Mouse (Mus musculus) layer of hippocampus, adult 8-10 months (tissue): ENCODE measurements around the gene Ldb3. TPM values are rescaled to one million over a fixed set of nuclear protein-coding genes. Genes with fewer than 3 reads are reported as not detected.

Experiments used
- DNase-seq, 2 experiments: peaks; one replicate each; pipeline ENCODE4 v3.0.0; 2022; ENCODE audit warnings: low spot score in 2 of 2
- total RNA-seq, 4 experiments: library from RNA; stranded (reverse); gene quantifications; 2 replicates each; pipeline ENCODE4 v1.2.4; 2022

Gene Ldb3
- total RNA-seq = 1 to 10 TPM; 4.1 to 4.8 (median 4.3) TPM

- DNase-seq = no peak
Observed at GRCm38 (mm10) chr14:34588498-34588897, at the start of gene Ldb3. Ldb3 (minus strand) TSS chr14:34588682.

- no peak for DNase-seq
Observed at GRCm38 (mm10) chr14:34635721-34636120, 47.2 kb upstream of the Ldb3 start.

GRCm38 (mm10) chr14:34635192-34635591 lies 46.7 kb upstream of the Ldb3 start:
- DNase-seq = no peak

DNA sequence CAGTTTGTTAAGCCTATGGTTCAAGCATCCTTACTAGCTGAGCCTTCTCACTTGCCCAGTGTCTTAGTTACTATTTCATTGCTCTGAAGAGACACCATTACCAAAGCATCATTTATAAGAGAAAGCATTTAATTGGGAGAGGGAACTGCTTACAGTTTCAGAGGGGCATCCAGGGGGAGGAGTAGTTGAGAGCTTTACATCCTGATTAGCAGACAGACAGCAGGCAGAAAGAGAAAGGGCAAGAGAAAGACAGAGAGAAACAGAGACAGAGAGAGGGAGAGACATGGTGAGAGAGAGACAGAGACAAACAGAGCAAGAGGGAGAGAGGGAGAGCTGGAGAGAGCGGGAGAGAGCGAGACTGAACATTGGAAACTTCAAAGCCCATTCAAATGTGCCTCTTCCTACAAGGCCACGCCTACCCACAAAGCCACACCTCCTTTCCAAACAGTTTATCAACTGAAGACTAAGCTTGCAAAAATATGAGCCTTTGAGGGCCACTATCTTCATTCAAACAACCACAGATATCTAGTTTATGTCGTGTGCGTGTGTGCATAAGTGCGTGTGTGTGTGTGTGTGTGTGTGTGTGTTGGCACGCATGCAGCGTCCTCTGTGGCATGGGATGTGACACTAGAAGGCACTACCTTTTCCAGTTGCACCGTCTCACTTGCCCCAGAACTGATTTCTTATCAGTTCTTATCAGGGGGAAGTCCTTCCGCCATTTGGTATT lies 44.4 kb upstream of the Ldb3 start:
- no peak for DNase-seq

GRCm38 (mm10) chr14:34626824-34627223 lies 38.3 kb upstream of the Ldb3 start:
- DNase-seq = no peak

GRCm38 (mm10) chr14:34623531-34624210 lies 35.2 kb upstream of the Ldb3 start:
- no peak for DNase-seq

DNA sequence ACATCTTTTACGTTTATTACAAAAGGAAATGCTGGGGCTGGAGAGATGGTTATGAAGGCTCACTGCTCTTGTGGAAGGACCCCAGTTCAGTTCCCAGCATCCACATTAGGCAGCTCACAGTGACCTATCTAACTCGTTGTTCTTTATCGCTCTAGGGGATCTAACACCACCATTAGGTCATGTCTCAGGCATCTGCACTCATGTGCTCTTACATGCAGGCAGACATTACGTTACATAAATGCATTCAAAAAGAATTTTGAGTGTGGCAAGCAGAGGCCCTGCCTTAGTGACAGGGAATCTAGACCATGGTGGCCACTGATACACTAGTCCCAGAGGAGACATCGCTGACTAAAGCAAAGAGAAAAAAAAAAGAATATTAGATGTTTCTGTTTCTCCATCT lies 34.6 kb upstream of the Ldb3 start:
- DNase-seq = no peak

- peak in 1 of 2 experiments; percentile 29 for DNase-seq
Observed at GRCm38 (mm10) chr14:34620611-34621376, 32.3 kb upstream of the Ldb3 start.

GRCm38 (mm10) chr14:34618808-34619207 lies 30.3 kb upstream of the Ldb3 start:
- no peak for DNase-seq

DNA sequence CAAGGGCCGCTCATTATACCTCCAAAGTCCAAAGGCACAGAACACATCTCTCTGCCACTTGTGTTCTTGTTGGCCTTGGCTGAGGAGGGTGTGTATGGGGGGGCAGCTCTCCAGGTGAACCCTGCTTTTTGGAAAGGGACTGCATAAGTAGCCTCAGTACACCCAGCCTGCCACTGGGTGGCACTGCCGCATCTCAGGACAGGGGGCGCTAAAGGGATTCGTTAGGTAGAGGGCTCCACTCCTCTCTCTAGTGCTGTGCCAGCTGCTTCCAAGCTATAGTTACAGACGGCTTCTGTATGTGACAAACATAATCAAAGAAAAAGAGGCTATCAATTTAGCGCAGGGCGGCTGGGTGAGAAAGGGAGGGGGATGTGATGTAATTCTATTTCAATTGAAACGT lies 28.3 kb upstream of the Ldb3 start:
- peak; percentile 68 to 82 for DNase-seq

DNA sequence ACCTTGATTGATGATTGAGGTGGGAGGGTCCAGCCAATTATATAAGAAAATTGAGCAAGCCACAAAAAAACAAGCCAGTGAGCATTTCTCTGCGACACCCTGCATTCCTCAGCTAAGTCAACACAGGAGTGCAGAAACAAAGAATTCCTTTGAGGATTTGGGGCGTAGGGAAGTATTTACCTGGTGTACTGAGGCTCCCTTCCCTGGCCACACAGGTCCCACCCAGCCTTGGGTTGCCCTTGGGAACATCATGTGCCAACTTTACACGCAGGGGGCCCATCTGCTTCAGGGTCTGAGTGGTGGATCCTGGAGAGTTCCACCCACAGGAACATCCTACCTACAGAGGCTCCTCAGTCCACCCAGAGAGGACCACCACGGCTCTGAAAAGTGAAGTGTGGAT lies 27.1 kb upstream of the Ldb3 start:
- DNase-seq = no peak

- DNase-seq = no peak
Observed at GRCm38 (mm10) chr14:34615082-34615481, 26.6 kb upstream of the Ldb3 start.

GRCm38 (mm10) chr14:34614551-34614950 lies 26.1 kb upstream of the Ldb3 start:
- no peak for DNase-seq

DNA sequence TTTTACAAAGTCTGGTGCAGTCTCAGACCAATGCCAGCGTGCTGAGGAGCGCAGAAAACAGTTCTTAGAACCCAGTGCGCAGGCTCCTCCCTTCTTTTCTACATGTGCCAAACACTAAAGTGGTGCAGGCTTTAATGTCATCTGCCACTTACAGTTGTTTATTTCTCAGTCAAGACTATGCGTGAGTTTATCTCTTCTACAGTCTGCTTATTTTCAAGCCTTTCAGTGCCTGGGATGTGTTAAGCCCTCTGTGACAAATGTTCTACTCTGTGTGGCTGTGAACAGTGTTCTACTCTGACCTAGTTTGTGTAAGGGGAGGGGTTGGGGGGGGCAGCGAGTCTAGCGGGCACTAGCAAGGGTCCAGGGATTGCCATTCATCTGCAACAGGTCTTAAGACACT lies 25.0 kb upstream of the Ldb3 start:
- no peak for DNase-seq

DNA sequence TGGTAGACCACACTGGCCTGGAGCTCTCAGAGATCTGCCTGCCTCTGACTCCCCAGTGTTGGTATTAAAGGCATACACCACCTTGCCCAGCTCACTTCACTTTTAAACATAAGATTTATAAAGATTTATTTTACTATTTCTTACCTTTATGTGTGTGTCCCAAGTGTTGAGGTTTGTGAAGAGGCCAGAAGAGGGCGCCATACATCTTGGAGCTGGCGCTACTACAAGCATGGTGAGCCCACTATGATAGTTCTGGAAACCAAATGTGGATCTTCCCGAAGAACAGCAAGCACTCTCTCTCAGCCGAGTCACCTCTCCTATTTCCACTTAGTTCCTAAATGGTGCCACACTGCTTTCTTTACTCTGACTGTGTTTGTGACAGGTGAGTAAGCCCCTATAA lies 23.7 kb upstream of the Ldb3 start:
- no peak for DNase-seq

GRCm38 (mm10) chr14:34611591-34611990 lies 23.1 kb upstream of the Ldb3 start:
- no peak for DNase-seq

DNA sequence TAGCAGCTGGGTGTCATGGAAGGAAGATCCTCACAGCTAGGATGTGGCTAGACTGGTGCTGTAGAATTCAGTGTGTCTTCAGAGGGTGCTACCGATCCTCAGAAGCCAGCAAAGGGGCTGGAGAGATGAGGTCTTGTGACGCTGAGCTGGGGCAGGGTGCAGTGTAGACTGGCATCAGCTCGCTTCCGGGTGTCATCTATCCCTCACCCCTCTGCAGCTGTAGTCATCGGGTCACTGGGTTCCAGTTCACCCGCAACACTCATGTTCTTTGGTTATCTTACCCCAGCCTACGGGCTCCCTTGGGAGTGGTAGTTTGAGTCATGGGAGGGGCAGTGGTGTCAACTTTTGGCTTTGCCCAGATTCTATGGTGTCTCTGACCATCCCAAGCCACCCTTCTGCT lies 13.4 kb upstream of the Ldb3 start:
- no peak for DNase-seq

DNA sequence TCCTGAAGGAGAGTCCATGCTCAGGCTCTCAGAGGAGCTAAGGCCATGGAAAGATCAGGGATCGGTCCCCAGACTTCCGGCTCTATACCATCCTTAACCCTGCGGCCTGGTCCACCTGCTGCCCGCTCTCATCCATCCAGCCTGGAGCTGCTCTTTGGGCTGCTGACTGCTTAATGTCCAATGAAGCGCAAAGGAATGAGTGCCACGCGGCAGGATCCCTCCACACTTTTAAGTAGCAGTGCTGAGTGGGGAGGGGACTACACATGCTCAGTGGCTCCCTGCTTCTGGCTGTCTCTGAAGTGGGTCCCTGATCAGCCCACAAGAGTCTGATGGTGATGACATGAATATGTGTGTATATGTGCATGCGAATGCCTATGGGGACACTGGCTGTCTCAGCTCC lies 11.5 kb upstream of the Ldb3 start, which contains the start of gene Opn4:
TSS of gene Opn4 (minus strand) at position 202 of the 400 bp plus-strand sequence.
- no peak for DNase-seq

DNA sequence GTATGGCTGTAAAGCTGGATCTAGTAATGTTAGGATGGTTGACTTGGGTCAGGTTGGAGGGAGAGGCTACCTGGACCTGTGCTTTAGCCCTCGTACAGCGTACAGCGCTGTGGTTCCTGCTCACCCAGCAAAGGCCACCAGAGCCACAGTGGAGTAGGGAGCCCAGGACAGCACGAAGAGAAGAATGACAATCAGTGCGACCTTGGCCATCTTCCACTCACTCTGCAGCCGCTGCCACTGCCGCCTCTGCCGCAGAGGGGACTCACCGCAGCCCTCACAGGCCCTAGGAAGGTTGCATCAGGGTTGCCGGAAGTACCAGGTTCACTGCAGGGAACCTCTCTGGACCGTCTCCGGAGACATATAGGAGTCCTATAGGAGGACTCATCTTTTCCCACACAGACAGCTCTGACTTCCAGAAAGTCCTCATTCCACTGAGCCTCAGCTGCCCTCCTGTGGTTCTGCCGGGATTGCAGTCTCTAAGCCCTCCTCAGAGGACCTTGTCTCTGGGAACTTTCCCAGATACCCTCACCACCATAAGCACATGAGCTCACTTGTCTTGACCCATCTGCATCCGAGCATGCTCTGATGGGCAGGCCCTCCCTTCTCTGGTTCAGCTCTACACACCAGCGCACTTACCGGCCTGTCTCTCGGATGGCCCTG lies 7.2 kb upstream of the Ldb3 start:
- no peak for DNase-seq

DNA sequence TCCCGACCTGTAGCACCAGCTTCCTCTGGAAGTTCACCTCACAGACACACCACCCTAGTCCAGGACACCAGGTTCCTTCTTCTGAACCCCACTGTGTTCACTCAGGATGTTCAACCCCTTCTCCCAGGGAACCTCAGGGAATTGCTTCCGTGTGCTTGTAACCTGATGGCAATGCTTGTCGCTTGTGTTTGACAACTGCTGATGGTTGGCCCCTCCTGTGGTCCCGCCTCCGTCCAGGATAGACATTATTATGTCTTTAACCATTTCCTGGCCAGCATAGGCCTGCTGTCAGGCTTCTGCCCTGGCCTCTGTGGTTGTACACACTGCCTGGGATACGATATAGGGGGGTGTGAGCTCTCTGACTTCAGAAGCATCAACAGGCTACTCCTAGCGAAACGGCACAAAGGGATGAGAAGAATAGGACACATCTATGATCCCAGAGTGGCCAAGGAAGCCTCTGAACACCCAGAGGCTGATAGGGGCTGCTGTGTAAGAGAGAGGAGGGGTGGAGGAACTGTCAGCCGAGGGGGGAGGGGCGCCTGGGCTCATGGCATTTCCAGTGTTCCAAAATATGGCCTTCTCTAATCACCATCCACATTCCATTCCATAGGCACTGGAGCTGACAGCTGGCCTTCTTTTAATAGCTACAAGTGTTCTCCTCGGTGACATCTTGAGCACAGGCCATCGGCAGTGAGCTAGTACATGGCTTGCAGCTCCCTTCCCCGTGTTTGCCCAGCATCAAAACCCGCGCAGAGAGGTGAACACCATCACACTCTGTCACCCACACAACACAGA lies 3.5 kb upstream of the Ldb3 start:
- no peak for DNase-seq
